Mouse (Mus musculus): ENCODE measurements at regions not wholly inside any gene's neighbourhood (a gene's known extent, or its start where the extent isn't known, plus 50 kb on each side); places are given as distances from the start of the nearest gene placed in this dataset.
"Not testable (repeated sequence)": the region's sequence is repeated elsewhere in the genome, so short reads cannot be mapped to it uniquely, and the experiment has no call there.

DNA sequence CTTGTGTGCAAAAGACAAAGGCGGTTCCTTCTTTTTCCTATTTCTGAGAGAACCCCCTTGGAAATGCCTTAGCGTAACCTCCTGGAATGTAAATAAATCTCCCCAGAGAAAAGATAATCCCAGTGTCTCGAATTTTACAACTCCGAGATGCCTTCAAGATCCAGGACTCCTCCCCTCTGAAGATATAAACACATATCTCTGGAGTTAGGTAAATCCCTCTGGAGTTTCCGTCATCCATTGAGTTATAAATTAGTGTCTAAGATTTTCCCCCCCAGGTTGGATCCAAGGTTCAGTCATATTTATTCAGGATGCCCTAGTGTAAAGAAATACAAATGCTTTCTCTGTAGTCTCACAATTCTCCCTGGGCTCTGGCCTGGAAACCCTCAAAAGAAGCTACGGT is 200.3 kb downstream of the Rchy1 start:
- no peak for DNase-seq (ENCODE audit: extremely low spot score, low read depth, low spot score)

DNA sequence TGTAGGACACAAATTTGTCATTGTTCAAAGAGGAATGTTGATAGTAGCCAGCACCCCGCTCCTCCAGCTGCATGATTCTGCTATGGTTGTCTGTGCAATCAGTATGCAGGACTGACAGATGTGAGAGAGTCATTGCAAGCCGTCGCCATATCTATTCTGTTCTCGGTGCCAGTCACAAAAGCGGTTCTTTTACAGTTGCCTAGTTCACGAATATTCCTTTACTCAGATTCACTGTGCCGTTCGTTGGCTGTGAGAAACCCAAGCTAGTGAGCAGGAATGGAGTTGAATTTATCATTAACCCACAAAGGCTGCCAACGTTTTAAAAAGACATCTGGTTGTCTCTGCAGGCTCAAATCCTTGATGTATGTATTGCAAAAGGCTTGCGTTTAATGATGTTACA is 206.9 kb downstream of the Rchy1 start:
- no peak for DNase-seq (ENCODE audit: extremely low spot score, low read depth, low spot score)

GRCm38 (mm10) chr5:91752846-91753245 is 210.0 kb downstream of the Rchy1 start:
- DNase-seq (ENCODE audit: extremely low spot score, low read depth, low spot score) = not testable (repeated sequence)

GRCm38 (mm10) chr5:91751168-91751567 is 211.7 kb downstream of the Rchy1 start:
- DNase-seq (ENCODE audit: extremely low spot score, low read depth, low spot score) = no peak

DNA sequence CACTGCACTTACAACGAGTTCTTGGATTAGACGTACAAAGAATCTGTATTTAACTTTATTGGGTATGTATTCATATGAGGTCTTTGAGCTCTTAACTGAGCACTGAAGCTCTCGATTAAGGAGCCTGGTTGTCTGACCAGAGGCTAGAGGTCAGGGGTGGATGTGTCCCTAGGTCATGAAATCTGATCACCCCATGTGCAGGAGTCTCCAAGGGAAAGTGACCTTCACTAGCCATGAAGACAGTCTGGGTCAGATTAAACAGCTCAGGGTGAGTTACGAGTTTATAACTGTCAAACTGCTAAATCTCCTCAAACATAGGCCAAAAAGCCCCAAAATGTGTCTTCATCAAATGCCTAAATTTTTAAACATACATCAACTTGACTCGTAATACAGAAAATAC is 216.8 kb downstream of the Rchy1 start:
- no peak for DNase-seq (ENCODE audit: extremely low spot score, low read depth, low spot score)

DNA sequence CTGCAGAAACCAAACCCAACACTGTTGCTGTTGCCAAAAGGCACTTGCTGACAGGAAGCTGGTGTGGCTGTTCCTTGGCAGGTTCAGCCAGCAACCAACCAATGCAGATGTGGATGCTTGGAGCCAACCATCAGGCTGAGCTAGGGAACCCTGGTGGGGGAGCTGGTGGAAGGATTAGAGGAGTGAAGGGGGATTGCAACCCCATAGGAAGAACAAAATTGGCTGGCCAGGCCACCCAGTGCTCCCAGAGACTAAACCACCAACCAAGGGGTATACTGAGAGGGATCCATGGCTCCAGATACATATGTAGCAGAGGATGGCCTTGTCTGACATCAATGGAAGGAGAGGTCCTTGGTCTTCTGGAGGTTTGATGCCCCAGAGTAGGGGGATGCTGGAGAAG is 218.5 kb downstream of the Rchy1 start:
- DNase-seq (ENCODE audit: extremely low spot score, low read depth, low spot score) = no peak

- DNase-seq (ENCODE audit: extremely low spot score, low read depth, low spot score) = no peak
Measured at GRCm38 (mm10) chr5:91740159-91740537, 222.7 kb downstream of the Rchy1 start.

DNA sequence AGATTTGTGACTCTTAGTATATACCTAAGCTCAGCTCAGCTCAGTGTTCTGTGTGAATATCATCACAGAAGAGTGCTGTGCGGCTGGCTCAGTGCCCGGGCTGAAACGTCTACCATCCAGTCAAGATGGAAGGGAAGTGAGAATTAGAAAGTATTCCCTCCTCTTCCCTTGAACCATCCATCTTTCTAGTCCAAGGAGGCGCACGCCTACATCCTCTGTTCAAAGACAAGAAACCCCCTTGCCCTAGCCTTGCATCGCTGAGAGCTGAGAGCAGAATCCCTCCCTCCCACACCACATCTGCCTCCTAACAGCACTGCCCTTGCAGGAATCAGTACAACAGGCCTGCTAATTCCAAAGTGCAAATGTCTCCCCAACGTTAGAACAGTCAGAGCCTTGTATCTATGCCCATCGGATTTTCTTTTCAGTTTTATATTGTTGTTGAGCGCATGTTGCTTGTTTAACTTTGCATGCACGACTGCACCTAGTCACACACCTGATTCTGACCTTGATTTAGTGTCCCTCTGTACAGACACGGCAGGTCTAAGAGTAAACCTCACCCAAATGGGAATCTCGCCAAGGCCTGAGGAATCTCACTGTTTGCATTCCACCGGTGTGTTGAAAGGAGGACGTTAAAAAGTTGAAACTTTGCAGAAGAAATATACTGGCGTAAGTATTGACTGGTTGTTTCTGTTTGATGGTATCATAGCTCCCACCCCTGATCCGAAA is 222.2 kb downstream of the Parm1 start:
- DNase-seq (ENCODE audit: extremely low spot score, low read depth, low spot score) = no peak

DNA sequence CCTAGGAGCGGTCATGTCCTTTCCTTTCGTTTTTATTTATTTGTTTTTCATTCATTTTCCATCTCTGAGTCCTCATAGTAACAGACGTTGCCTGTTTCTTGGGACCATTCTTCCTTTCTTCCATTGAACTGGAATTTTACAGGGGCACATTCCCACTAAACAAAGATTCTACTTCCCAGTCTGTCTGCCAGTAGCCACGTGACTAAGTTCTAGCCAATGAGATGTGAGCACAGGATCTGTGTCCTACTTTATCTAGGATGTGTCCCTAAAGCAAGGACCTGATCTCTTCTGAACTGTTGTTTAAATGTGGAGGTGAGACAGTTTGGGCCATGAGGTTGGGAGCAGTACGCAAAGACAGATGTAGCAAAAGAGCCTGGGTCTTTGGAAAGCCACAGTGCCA is 214.6 kb downstream of the Parm1 start:
- no peak for DNase-seq (ENCODE audit: extremely low spot score, low read depth, low spot score)

- no peak for DNase-seq (ENCODE audit: extremely low spot score, low read depth, low spot score)
Measured at GRCm38 (mm10) chr5:91731155-91731554, 213.7 kb downstream of the Parm1 start.

DNA sequence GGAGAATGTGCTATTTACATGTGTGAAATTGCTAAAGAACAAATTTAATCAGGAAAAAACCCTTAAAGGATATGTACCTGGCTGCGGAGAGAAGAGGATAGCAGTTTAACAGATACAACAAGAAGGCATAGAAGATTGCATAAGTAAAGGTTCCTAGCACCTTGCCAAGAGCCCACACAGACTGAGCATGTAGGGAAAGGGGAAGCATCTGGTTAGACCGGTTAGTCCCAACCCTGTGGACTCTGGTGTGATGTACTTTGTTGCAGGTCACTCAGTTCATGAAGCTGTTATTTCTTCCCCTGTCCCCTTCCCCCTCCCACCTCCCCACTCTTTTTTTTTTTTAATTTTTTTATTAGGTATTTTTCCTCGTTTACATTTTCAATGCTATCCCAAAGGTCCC is 212.5 kb downstream of the Parm1 start:
- no peak for DNase-seq (ENCODE audit: extremely low spot score, low read depth, low spot score)

- DNase-seq (ENCODE audit: extremely low spot score, low read depth, low spot score) = no peak
Measured at GRCm38 (mm10) chr5:91729415-91729814, 212.0 kb downstream of the Parm1 start.

- no peak for DNase-seq (ENCODE audit: extremely low spot score, low read depth, low spot score)
Measured at GRCm38 (mm10) chr5:91727448-91727847, 210.0 kb downstream of the Parm1 start.

DNA sequence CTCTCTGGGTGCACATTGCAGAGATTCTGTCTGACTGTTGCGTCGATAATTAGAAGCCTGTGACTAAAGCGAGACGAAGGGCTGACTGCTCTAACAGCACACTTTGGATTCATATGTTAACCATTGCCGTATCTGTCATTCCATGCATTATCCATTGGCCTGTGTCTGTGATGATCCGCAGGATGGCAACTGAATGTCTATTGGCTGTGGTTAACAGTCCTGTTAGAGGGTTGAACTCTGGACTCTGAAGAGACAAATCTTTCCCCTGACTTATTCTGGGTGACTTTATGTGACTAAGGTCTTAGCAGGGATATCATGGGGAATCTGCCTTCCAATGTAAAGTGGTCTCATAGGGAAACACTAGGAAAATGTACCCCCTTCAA is 208.7 kb downstream of the Parm1 start:
- DNase-seq (ENCODE audit: extremely low spot score, low read depth, low spot score) = no peak

GRCm38 (mm10) chr5:91725380-91726117 is 208.1 kb downstream of the Parm1 start:
- no peak for DNase-seq (ENCODE audit: extremely low spot score, low read depth, low spot score)

DNA sequence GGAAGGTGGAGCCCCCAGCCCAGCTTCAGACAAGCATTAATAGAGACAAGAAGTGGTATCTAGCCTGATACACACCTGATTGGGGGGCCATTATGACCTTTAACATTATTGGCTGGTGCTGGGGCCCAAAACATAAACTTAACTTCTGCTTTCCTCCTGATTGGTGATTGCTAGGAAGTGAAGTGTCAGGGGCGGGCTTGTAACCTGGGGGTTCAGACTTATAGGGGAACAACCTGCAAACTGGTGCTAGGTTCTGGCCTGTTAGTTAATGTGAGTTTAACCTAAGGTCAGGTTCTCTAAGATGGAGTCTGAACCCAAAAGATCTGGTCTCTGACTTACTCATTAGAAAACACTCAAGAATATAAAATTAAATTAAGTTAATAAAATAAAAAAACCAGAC is 207.5 kb downstream of the Parm1 start:
- no peak for DNase-seq (ENCODE audit: extremely low spot score, low read depth, low spot score)

DNA sequence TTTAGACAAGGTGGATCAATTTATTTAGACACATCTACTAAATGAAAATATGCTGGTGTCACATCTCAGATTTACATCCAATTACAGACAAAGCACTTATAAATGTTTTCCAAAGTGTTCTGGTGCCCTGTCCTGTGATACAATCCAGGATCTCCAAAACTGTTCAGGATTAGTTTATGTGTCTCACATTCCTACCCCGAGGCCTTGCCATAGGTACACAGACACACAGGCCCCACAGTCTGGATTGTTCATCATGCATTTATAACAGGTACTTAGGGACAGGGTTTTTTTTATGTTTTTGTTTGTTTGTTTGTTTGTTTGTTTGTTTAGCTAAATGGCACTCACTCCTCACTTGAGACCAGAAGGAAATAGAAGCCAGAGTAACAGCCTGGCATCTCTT is 206.0 kb downstream of the Parm1 start:
- DNase-seq (ENCODE audit: extremely low spot score, low read depth, low spot score) = no peak

- peak; percentile 58 for DNase-seq (ENCODE audit: extremely low spot score, low read depth, low spot score)
Measured at GRCm38 (mm10) chr5:91722982-91723381, 205.6 kb downstream of the Parm1 start.

DNA sequence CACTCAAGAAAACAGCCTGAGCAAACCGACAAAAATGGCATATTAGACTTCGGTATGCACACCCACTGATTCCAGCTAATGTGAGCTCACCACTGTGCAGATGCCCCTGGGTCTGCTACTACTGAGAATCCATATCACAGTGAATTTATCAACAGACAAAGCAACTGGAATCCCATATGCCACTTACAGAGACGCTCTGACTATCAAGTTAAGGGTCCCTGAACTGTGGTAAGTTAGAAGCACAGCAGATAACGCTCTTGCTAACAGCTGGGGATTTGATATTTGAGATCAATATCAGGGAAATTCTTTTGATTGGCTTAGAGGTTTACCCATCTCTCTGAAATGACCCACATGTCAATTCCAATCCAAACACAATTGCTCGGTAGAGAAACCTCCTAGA is 205.0 kb downstream of the Parm1 start:
- no peak for DNase-seq (ENCODE audit: extremely low spot score, low read depth, low spot score)

- no peak for DNase-seq (ENCODE audit: extremely low spot score, low read depth, low spot score)
Measured at GRCm38 (mm10) chr5:91721231-91722096, 204.0 kb downstream of the Parm1 start.

DNA sequence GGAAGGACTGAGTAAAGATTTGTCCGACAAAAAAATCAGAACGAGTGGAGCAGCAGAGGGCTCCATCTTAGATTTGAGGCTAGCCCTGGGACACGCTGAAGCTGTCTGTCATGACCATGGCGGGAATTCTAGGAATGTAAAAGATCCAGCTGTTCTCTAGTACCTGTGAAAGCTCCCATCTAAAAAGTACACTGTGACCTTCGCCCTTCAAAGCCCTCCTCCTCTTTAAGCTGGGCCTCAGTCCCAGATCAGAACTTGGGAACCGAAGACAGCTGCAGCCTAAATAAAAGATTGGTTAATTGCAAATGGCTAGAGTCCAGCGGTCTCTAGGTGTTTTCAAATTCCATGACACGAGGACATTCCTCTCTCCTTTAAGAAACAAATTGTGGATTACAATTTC is 195.6 kb downstream of the Parm1 start:
- DNase-seq (ENCODE audit: extremely low spot score, low read depth, low spot score) = no peak

Measured in hindlimb bud, embryonic 11.5 days (tissue).